Mouse (Mus musculus): ENCODE data around the gene Rad17. TPM values are rescaled to one million over a fixed set of nuclear protein-coding genes. Genes with fewer than 3 reads are reported as not detected.

The Rad17 gene
- 18.3 TPM for polyA plus RNA-seq (2017; shearing (Covaris generic))

GRCm38 (mm10) chr13:100650550-100651438, at the start of gene Rad17, which contains the start of gene Ak6:
Gene Rad17, minus strand, starts transcription at chr13:100651051.
Gene Ak6, plus strand, starts transcription at chr13:100650979.

DNA sequence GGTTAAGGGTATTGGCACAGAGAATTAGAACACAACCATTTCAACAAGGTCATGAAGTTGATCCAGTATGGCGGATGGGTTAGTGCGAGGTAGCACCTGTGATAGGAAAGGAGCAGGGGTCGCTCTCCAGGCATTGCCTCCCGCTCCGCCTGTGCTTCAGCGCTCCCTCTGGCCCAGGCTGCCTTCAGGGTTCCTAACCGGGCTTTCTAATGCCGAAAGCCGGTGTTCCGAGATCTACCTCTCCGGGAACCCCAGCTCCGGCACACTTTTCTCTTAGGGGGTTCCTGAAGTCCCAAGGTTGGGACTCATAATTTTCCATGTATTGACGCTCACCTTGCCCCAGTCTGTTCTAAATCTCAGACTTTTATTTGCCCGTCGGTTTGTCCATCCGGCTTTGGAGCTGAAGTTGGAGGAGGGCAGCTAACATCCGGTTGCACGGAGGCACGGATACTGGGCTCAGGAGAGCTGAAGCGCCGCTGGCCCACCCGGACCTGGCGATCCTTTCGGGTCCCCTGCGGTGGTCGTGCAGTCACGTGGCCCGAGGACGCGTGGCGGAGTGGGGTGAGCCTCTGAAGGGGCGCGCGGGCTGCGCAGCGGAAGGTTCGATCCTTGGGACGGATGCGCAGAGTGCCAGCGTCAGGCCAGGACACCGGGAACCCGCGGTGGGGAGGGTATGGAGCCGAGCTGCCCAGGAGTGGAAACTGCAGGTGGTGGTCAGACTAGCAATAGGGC, 18.6 kb upstream of the Rad17 start, which contains the start of gene Ccdc125:
Gene Ccdc125 (plus strand): TSS at position 427 of the 732 bp plus-strand sequence.

GRCm38 (mm10) chr13:100651439-100652186, 762 bp upstream of the Rad17 start, which contains the start of gene Taf9:
Gene Taf9, plus strand, starts transcription at chr13:100651579.

DNA sequence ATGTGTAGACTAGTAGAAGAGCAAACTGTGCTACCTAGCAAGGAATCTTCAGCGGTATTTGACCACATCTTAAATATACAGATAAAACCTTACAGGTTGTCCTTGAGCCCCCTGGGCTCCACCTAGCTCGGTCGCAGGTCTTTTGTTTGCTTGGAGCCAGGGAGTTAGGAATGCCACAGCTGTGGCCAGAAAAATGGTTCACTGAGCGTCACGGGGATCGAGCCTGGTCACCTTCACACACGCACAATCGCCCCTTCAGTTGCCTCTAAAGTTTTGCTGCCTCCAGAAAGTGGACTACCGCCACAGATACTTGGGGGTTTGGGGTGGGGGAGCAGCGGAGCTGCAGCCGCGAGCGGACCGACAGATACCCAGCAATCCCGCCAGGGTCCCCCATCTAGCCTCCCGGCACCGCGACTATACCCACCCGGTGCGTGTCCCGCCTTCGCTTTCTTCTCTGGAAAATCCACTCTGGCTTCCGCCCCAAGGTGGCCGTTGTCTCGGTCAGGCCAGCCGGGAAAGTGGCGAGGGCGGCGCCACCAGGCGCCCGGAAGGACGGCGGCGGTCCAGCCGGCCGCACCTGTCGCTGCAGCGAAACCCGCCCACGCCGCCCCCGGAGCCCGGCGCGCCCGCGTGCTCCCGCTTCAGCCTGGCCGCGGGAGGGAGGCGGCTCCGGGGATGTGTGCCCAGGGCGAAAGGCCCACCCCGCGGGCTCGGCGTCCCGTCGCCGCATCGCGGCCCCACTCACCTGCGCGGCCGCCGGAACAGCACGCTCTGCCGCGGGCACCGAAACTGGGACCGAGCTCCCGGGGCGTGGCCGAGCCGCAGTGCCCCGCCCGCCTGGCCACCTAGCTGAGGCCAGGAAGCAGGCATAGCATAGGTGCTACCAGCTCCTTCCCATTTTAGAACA, 34.4 kb downstream of the Rad17 start, which contains the start of gene Marveld2:
Gene Marveld2 (minus strand): TSS at position 791 of the 907 bp plus-strand sequence.

Other genes with a start within 250 kb of the Rad17 start
- gene Naip1, start 198.2 kb downstream of the Rad17 start, polyA plus RNA-seq (2017; shearing (Covaris generic)) = not detected
- 36.9 TPM for gene Gtf2h2, start 158.5 kb downstream of the Rad17 start, polyA plus RNA-seq (2017; shearing (Covaris generic))
- not detected for gene Ocln, start 98.3 kb downstream of the Rad17 start, polyA plus RNA-seq (2017; shearing (Covaris generic))
- 8.5 TPM for gene Marveld2, start 34.1 kb downstream of the Rad17 start, polyA plus RNA-seq (2017; shearing (Covaris generic))
- 77.0 TPM for gene Ak6, start 72 bp downstream of the Rad17 start, polyA plus RNA-seq (2017; shearing (Covaris generic))
- 9.6 TPM for gene Taf9, start 528 bp upstream of the Rad17 start, polyA plus RNA-seq (2017; shearing (Covaris generic))
- gene Ccdc125, start 18.7 kb upstream of the Rad17 start, polyA plus RNA-seq (2017; shearing (Covaris generic)) = 14.6 TPM
- 45.3 TPM for gene Cdk7, start 79.9 kb upstream of the Rad17 start, polyA plus RNA-seq (2017; shearing (Covaris generic))
- 46.5 TPM for gene Mrps36, start 93.6 kb upstream of the Rad17 start, polyA plus RNA-seq (2017; shearing (Covaris generic))
- 0.90 TPM for gene Cenph, start 124.8 kb upstream of the Rad17 start, polyA plus RNA-seq (2017; shearing (Covaris generic))
- gene Ccnb1, start 135.5 kb upstream of the Rad17 start, polyA plus RNA-seq (2017; shearing (Covaris generic)) = 1.2 TPM
- gene Slc30a5, start 182.4 kb upstream of the Rad17 start, polyA plus RNA-seq (2017; shearing (Covaris generic)) = 60.0 TPM

Data from effector memory CD4-positive, alpha-beta T cell, adult 5 months (primary cell).